Mouse (Mus musculus): ENCODE data around the gene A830018L16Rik.

A830018L16Rik gene

GRCm38 (mm10) chr1:11652773-11653172 is 238.9 kb downstream of the A830018L16Rik start:
- no peak for DNase-seq (ENCODE audit: low spot score in 2 of 2)

GRCm38 (mm10) chr1:11657341-11658060 is 243.6 kb downstream of the A830018L16Rik start:
- peak in 1 of 2 experiments; percentile 55 for DNase-seq (ENCODE audit: low spot score in 2 of 2)

GRCm38 (mm10) chr1:11658061-11658625 is 244.2 kb downstream of the A830018L16Rik start:
- DNase-seq (ENCODE audit: low spot score in 2 of 2): no peak

- no peak for DNase-seq (ENCODE audit: low spot score in 2 of 2)
Measured at GRCm38 (mm10) chr1:11744749-11745314, 330.9 kb downstream of the A830018L16Rik start.

- DNase-seq (ENCODE audit: low spot score in 2 of 2): peak in 1 of 2 experiments; percentile 6
Measured at GRCm38 (mm10) chr1:11748424-11748823, 334.5 kb downstream of the A830018L16Rik start.

- DNase-seq (ENCODE audit: low spot score in 2 of 2): no peak
Measured at GRCm38 (mm10) chr1:11750065-11750464, 336.2 kb downstream of the A830018L16Rik start.

- peak; percentile 23 to 26 for DNase-seq (ENCODE audit: low spot score in 2 of 2)
Measured at GRCm38 (mm10) chr1:11750607-11751006, 336.7 kb downstream of the A830018L16Rik start.

- DNase-seq (ENCODE audit: low spot score in 2 of 2): no peak
Measured at GRCm38 (mm10) chr1:11751996-11752395, 338.1 kb downstream of the A830018L16Rik start.

GRCm38 (mm10) chr1:11788264-11788663 is 374.4 kb downstream of the A830018L16Rik start:
- no peak for DNase-seq (ENCODE audit: low spot score in 2 of 2)

GRCm38 (mm10) chr1:11792820-11793219 is 378.9 kb downstream of the A830018L16Rik start:
- no peak for DNase-seq (ENCODE audit: low spot score in 2 of 2)

- DNase-seq (ENCODE audit: low spot score in 2 of 2): peak in 1 of 2 experiments; percentile 7
Measured at GRCm38 (mm10) chr1:11795666-11796065, 381.8 kb downstream of the A830018L16Rik start.

- DNase-seq (ENCODE audit: low spot score in 2 of 2): no peak
Measured at GRCm38 (mm10) chr1:11872847-11873246, 458.9 kb downstream of the A830018L16Rik start.

- DNase-seq (ENCODE audit: low spot score in 2 of 2): no peak
Measured at GRCm38 (mm10) chr1:11873573-11873972, 459.7 kb downstream of the A830018L16Rik start.

GRCm38 (mm10) chr1:11881706-11882105 is 467.8 kb downstream of the A830018L16Rik start:
- DNase-seq (ENCODE audit: low spot score in 2 of 2): no peak

- DNase-seq (ENCODE audit: low spot score in 2 of 2): peak; percentile 3 to 31
Measured at GRCm38 (mm10) chr1:11895715-11896114, 481.8 kb downstream of the A830018L16Rik start.

- no peak for DNase-seq (ENCODE audit: low spot score in 2 of 2)
Measured at GRCm38 (mm10) chr1:11915873-11916272, 502.0 kb downstream of the A830018L16Rik start.

GRCm38 (mm10) chr1:11936984-11937383 is 523.1 kb downstream of the A830018L16Rik start:
- peak in 1 of 2 experiments; percentile 15 for DNase-seq (ENCODE audit: low spot score in 2 of 2)

- DNase-seq (ENCODE audit: low spot score in 2 of 2): no peak
Measured at GRCm38 (mm10) chr1:11959421-11960206, 545.7 kb downstream of the A830018L16Rik start.

GRCm38 (mm10) chr1:11982590-11983136 is 568.8 kb downstream of the A830018L16Rik start:
- DNase-seq (ENCODE audit: low spot score in 2 of 2): no peak

GRCm38 (mm10) chr1:11990011-11990410 is 576.1 kb downstream of the A830018L16Rik start:
- no peak for DNase-seq (ENCODE audit: low spot score in 2 of 2)

GRCm38 (mm10) chr1:11996297-11996878 is 582.5 kb downstream of the A830018L16Rik start:
- no peak for DNase-seq (ENCODE audit: low spot score in 2 of 2)

Data from frontal cortex, postnatal 36 days (tissue).